Mouse (Mus musculus) liver, embryonic 11.5 days (tissue): ENCODE data around the gene Nos2. TPM values are rescaled to one million over a fixed set of nuclear protein-coding genes. Genes with fewer than 3 reads are reported as not detected.

Source experiments
- ATAC-seq: fragments of 200-750 bp; cut with Nextera tagmentation; replicated peaks from 2 replicates; pipeline ENCODE4 v1.8.0; 2017; ENCODE audit warnings: moderate number of reproducible peaks, mild to moderate bottlenecking, moderate TSS enrichment, moderate library complexity; ENCODE audit not compliant: low FRiP score
- DNase-seq: peaks from one replicate; pipeline ENCODE4 v3.0.0-alpha.2; 2017; ENCODE audit warnings: low spot score
- H3K27ac ChIP-seq: fragments of 300-500 bp; sonication (generic); 2 replicates; pipeline ENCODE4 v1.5.1; 2014; ENCODE audit warnings: mild to moderate bottlenecking, low read depth, low read length, control low read depth
- H3K27me3 ChIP-seq: fragments of 300-500 bp; sonication (generic); replicated peaks from 2 replicates; pipeline ENCODE4 v1.6.1; 2014; ENCODE audit warnings: low read length, mixed read lengths; ENCODE audit not compliant: control insufficient read depth, insufficient read depth
- H3K36me3 ChIP-seq: fragments of 300-500 bp; sonication (generic); 2 replicates; pipeline ENCODE4 v1.6.1; 2014; ENCODE audit warnings: mild to moderate bottlenecking, low read length, moderate library complexity, mixed read lengths; ENCODE audit not compliant: control insufficient read depth, insufficient read depth
- H3K4me1 ChIP-seq: fragments of 300-500 bp; sonication (generic); replicated peaks from 2 replicates; pipeline ENCODE4 v1.6.1; 2014; ENCODE audit warnings: low read length, mixed read lengths; ENCODE audit not compliant: control insufficient read depth, insufficient read depth
- H3K4me2 ChIP-seq: fragments of 300-500 bp; sonication (generic); 2 replicates; pipeline ENCODE4 v1.6.1; 2014; ENCODE audit warnings: mild to moderate bottlenecking, control low read depth, moderate library complexity
- H3K4me3 ChIP-seq: fragments of 300-500 bp; sonication (generic); 2 replicates; pipeline ENCODE4 v1.5.1; 2014; ENCODE audit warnings: low read depth, low read length, control low read depth
- H3K9ac ChIP-seq: fragments of 300-500 bp; sonication (generic); 2 replicates; pipeline ENCODE4 v1.6.1; 2014; ENCODE audit warnings: low read depth, low read length, control low read depth
- H3K9me3 ChIP-seq: fragments of 300-500 bp; sonication (generic); 2 replicates; pipeline ENCODE4 v1.6.1; 2016; ENCODE audit warnings: low read length, inconsistent platforms, mixed read lengths; ENCODE audit not compliant: control insufficient read depth
- WGBS: fragments of 180-500 bp; shearing (Covaris S2); extraction: QIAGEN DNeasy Blood & Tissue Kit; methylation state at CpG from one replicate; pipeline ENCODE4 v1.1.7; 2014; 5-methylcytosine and 5-hydroxymethylcytosine counted together
- polyA plus RNA-seq: library from polyadenylated mRNA; unstranded; fragments of >200 nt; fragmentation: Nextera tagmentation; extraction: Ambion mirVana; gene quantifications from 2 replicates; pipeline ENCODE4 v1.2.1, GENCODE M21; 2014

Nos2 gene
- polyA plus RNA-seq, result 0.21 and 0.38 TPM in 2 replicates

DNA sequence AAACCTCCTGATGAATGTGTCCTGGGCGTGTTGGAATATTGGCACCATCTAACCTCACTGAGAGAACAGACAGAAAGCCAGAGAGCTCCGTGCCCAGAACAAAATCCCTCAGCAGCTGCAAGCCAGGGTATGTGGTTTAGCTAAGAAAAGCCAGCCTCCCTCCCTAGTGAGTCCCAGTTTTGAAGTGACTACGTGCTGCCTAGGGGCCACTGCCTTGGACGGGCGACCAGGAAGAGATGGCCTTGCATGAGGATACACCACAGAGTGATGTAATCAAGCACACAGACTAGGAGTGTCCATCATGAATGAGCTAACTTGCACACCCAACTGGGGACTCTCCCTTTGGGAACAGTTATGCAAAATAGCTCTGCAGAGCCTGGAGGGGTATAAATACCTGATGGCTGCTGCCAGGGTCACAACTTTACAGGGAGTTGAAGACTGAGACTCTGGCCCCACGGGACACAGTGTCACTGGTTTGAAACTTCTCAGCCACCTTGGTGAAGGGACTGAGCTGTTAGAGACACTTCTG lies at the start of gene Nos2:
Nos2 (plus strand) TSS at position 377 of the 529 bp plus-strand sequence.
- H3K9ac ChIP-seq, result no peak within 1 kb of the TSS
- no peak within 1 kb of the TSS for H3K27ac ChIP-seq
- no peaks in the 10 kb centered on the region for H3K9me3 ChIP-seq
- ATAC-seq, result no peak
- no peak for DNase-seq
- no peaks in the 10 kb centered on the region for H3K36me3 ChIP-seq
- peaks cover 25% of the 10 kb centered on the region for H3K27me3 ChIP-seq
- WGBS, result 50% methylated on average over 6 of the region's 6 CpGs
- no peak within 1 kb of the TSS for H3K4me3 ChIP-seq
- H3K4me1 ChIP-seq, result peaks cover 6% of the 10 kb centered on the region
- no peak within 1 kb of the TSS for H3K4me2 ChIP-seq

DNA sequence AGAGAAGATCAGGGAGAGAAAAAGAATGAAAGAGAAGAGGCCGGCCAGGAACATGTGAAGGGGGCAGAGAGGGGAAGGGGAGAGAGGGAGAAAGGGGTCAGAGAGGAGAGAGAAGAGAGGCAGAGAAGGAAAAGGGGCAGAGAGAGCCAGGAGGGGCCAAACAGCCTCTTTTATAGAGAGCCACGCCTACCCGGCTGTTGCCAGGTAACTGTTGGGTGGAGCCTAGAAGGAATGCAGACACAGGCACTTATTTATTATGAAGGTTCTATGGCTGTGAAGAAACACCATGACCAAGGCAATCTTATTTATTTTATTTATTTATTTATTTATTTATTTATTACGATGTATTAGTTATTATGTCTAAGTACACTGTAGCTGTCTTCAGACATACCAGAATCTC lies 49.7 kb upstream of the Nos2 start:
- WGBS, result 76% methylated on average over 4 of the region's 4 CpGs
- Histone ChIP-seq H3K4me2 (no peak overlapping the region), H3K4me3 (no peak overlapping the region), H3K9me3 (no peaks in the 10 kb centered on the region), H3K4me1 (peaks cover 4% of the 10 kb centered on the region; the same call in 1 of the 2 replicates), H3K9ac (no peak overlapping the region), H3K27me3 (no peaks in the 10 kb centered on the region), H3K27ac (no peak overlapping the region), H3K36me3 (no peaks in the 10 kb centered on the region)
- no peak for DNase-seq
- no peak for ATAC-seq

GRCm38 (mm10) chr11:78872782-78873181 lies 47.8 kb upstream of the Nos2 start:
- no peak overlapping the region for H3K9ac ChIP-seq
- 49% methylated on average over 2 of the region's 2 CpGs for WGBS
- no peak overlapping the region for H3K4me2 ChIP-seq
- H3K9me3 ChIP-seq, result no peaks in the 10 kb centered on the region
- peaks cover 4% of the 10 kb centered on the region; the same call in 1 of the 2 replicates for H3K4me1 ChIP-seq
- DNase-seq (no peak), ATAC-seq (no peak)
- H3K27ac ChIP-seq, result no peak overlapping the region
- H3K4me3 ChIP-seq, result no peak overlapping the region
- no peaks in the 10 kb centered on the region for H3K27me3 ChIP-seq
- H3K36me3 ChIP-seq, result no peaks in the 10 kb centered on the region

DNA sequence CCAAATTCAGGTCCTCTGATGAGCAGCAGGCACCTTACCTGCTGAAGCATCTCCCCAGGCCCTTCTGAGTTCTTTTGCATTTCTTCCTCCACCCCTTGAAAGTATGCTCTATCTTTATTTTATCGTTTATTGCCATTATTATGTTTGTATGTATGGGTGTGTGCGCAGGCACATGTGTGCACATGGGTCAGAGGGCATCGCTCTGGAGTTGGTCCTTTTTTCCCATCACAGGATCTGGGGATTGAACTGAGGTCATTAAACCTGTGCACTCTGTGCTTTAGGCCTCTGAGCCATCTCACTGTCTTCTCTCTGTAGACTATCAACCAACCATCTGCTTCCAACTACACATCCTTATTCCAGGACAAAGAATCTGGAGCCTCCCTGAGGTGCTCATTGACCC lies 40.9 kb upstream of the Nos2 start:
- H3K36me3 ChIP-seq, result no peaks in the 10 kb centered on the region
- no peak for ATAC-seq
- no peak for DNase-seq
- H3K4me3 ChIP-seq, result no peak overlapping the region
- 85% methylated on average over 3 of the region's 3 CpGs for WGBS
- H3K27ac ChIP-seq, result no peak overlapping the region
- H3K4me1 ChIP-seq, result no peaks in the 10 kb centered on the region
- no peak overlapping the region for H3K4me2 ChIP-seq
- no peaks in the 10 kb centered on the region for H3K9me3 ChIP-seq
- H3K9ac ChIP-seq, result no peak overlapping the region
- no peaks in the 10 kb centered on the region for H3K27me3 ChIP-seq

DNA sequence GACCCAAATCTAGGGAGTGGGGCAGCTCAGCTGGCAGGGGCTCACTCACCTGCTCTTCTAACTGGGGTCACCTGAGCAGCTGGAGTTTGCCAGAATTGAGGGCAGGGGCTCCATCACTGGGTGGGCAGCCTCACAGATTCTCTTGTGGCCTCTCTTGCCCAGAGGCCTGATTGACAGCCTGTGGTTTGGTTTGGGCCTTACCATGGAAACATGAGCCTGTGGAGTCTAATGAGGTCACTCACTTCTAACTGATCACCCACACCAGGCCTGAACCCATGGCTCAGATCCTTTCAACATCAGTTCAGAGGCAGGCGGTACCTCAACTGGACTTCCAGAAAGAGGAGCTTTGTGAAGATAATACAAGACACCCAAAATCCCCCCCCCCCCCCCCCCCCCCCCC lies 33.9 kb upstream of the Nos2 start:
- no peak for DNase-seq
- Histone ChIP-seq H3K27me3 (no peaks in the 10 kb centered on the region), H3K4me2 (no peak overlapping the region), H3K9me3 (no peaks in the 10 kb centered on the region), H3K27ac (no peak overlapping the region), H3K4me1 (no peaks in the 10 kb centered on the region), H3K4me3 (no peak overlapping the region), H3K9ac (no peak overlapping the region), H3K36me3 (no peaks in the 10 kb centered on the region)
- no peak for ATAC-seq
- 64% methylated on average over 1 of the region's 1 CpGs for WGBS

DNA sequence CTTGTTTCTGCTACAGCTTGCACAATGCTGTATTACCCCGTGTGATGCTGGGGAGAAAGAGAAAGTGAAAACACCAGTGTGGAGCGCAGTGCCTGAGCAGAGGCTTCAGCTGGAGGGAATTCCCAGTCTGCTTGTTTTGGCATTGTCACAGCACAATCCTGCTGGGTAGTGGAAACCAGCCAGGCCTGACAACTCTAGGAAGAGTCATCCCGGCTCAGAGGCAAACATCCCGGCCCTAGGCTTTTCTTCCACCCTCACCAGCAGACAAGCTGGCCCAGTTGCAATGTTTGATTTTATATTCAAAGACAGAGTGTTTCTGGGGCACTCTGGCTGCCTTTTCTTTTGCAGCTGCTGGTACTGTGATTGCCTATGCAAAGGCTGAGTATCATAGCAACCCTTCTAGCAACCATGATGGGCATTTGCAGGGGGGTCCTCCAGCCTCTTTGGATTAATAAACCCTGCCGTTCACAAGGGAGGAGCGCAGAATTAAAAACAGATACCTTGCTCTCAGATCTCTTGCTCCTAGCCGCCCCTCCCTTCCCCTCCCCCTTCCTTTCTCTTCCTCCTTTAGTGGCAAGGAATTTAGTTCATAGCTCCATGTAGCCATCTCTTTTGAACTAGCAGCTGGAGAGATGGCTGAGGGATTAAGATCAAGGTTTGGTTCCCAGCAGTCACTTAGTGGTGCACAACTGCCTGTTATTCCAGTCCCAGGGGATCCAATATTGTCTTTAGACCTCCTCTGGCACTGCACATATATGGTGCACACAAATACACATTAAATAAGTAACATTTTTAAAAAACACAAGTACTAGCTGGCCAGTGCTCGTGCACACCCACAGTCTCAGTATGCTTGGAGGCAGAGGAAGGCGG lies 33.2 kb upstream of the Nos2 start:
- no peak for ATAC-seq

DNA sequence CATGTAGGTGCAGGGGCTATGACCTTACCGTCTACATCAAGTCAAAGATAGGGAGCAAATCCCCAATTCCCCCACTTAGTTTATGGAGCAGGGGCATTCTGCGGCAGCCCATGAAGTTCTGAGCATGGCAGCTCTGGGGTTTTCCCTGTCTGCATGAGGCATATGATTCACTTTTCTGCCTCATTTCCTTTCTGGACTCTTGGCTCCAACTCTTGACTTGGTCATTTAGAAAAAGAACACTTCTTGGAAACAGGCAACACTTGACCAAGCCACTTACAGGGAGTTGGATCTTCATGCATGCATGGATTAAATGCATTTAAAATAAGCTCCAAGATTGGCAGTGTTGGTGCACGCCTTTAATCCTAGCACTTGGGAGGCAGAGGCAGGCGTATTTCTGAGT lies 31.4 kb upstream of the Nos2 start:
- Histone ChIP-seq H3K9me3 (no peaks in the 10 kb centered on the region), H3K36me3 (no peaks in the 10 kb centered on the region), H3K4me1 (no peaks in the 10 kb centered on the region), H3K27me3 (no peaks in the 10 kb centered on the region), H3K4me2 (no peak overlapping the region), H3K9ac (no peak overlapping the region), H3K27ac (no peak overlapping the region), H3K4me3 (no peak overlapping the region)
- no peak for DNase-seq
- no peak for ATAC-seq
- WGBS, result 77% methylated on average over 4 of the region's 4 CpGs

More for the DNA sequence above, 33.2 kb upstream of the Nos2 start:
- WGBS, result 57% methylated on average over 9 of the region's 9 CpGs
- no peak overlapping the region for H3K4me3 ChIP-seq
- no peaks in the 10 kb centered on the region for H3K36me3 ChIP-seq
- H3K27me3 ChIP-seq, result no peaks in the 10 kb centered on the region
- no peaks in the 10 kb centered on the region for H3K4me1 ChIP-seq
- no peak overlapping the region for H3K27ac ChIP-seq
- no peak overlapping the region for H3K4me2 ChIP-seq
- DNase-seq, result no peak
- H3K9me3 ChIP-seq, result no peaks in the 10 kb centered on the region
- no peak overlapping the region for H3K9ac ChIP-seq

- DNase-seq, result no peak
- H3K36me3 ChIP-seq, result no peaks in the 10 kb centered on the region
- H3K4me3 ChIP-seq, result no peak overlapping the region
- H3K27me3 ChIP-seq, result no peaks in the 10 kb centered on the region
- no peaks in the 10 kb centered on the region for H3K9me3 ChIP-seq
- H3K4me1 ChIP-seq, result no peaks in the 10 kb centered on the region
- no peak overlapping the region for H3K4me2 ChIP-seq
- WGBS, result 67% methylated on average over 7 of the region's 7 CpGs
- no peak for ATAC-seq
- no peak overlapping the region for H3K27ac ChIP-seq
- H3K9ac ChIP-seq, result no peak overlapping the region
These were observed 24.0 kb upstream of the Nos2 start for GRCm38 (mm10) chr11:78896357-78897123.
